Mouse (Mus musculus) thymus, adult 2 months (tissue): Measurements from ENCODE around the gene Ephb1.

Source experiments
- CTCF ChIP-seq: fragments of 200-500 bp; IDR thresholded peaks from 2 replicates; pipeline ENCODE4 v1.5.1; 2012; ENCODE audit warnings: mild to moderate bottlenecking, control low read depth, low read length, moderate library complexity, borderline replicate concordance; ENCODE audit not compliant: control insufficient read depth, poor library complexity, insufficient read depth; ENCODE audit errors: extremely low read depth
- POLR2A ChIP-seq: fragments of 200-500 bp; IDR thresholded peaks from 2 replicates; pipeline ENCODE4 v1.6.1; 2012; ENCODE audit warnings: mild to moderate bottlenecking, low read length, control low read depth, moderate library complexity; ENCODE audit not compliant: control insufficient read depth, poor library complexity, insufficient read depth; ENCODE audit errors: extremely low read depth

- no peak for TF ChIP-seq POLR2A
- TF ChIP-seq CTCF = no peak
Observed at GRCm38 (mm10) chr9:102181810-102182490, 172.5 kb downstream of the Ephb1 start.
